Mouse (Mus musculus) liver, embryonic 11.5 days (tissue): ENCODE data around the gene Prcc. TPM values are rescaled to one million over a fixed set of nuclear protein-coding genes. Genes with fewer than 3 reads are reported as not detected.

Experiments used
- ATAC-seq: fragments of 200-750 bp; cut with Nextera tagmentation; replicated peaks from 2 replicates; pipeline ENCODE4 v1.8.0; 2017; ENCODE audit warnings: moderate number of reproducible peaks, mild to moderate bottlenecking, moderate TSS enrichment, moderate library complexity; ENCODE audit not compliant: low FRiP score
- DNase-seq: peaks from one replicate; pipeline ENCODE4 v3.0.0-alpha.2; 2017; ENCODE audit warnings: low spot score
- H3K27ac ChIP-seq: fragments of 300-500 bp; sonication (generic); 2 replicates; pipeline ENCODE4 v1.5.1; 2014; ENCODE audit warnings: mild to moderate bottlenecking, low read depth, low read length, control low read depth
- H3K27me3 ChIP-seq: fragments of 300-500 bp; sonication (generic); replicated peaks from 2 replicates; pipeline ENCODE4 v1.6.1; 2014; ENCODE audit warnings: low read length, mixed read lengths; ENCODE audit not compliant: control insufficient read depth, insufficient read depth
- H3K36me3 ChIP-seq: fragments of 300-500 bp; sonication (generic); 2 replicates; pipeline ENCODE4 v1.6.1; 2014; ENCODE audit warnings: mild to moderate bottlenecking, low read length, moderate library complexity, mixed read lengths; ENCODE audit not compliant: control insufficient read depth, insufficient read depth
- H3K4me1 ChIP-seq: fragments of 300-500 bp; sonication (generic); replicated peaks from 2 replicates; pipeline ENCODE4 v1.6.1; 2014; ENCODE audit warnings: low read length, mixed read lengths; ENCODE audit not compliant: control insufficient read depth, insufficient read depth
- H3K4me2 ChIP-seq: fragments of 300-500 bp; sonication (generic); 2 replicates; pipeline ENCODE4 v1.6.1; 2014; ENCODE audit warnings: mild to moderate bottlenecking, control low read depth, moderate library complexity
- H3K4me3 ChIP-seq: fragments of 300-500 bp; sonication (generic); 2 replicates; pipeline ENCODE4 v1.5.1; 2014; ENCODE audit warnings: low read depth, low read length, control low read depth
- H3K9ac ChIP-seq: fragments of 300-500 bp; sonication (generic); 2 replicates; pipeline ENCODE4 v1.6.1; 2014; ENCODE audit warnings: low read depth, low read length, control low read depth
- H3K9me3 ChIP-seq: fragments of 300-500 bp; sonication (generic); 2 replicates; pipeline ENCODE4 v1.6.1; 2016; ENCODE audit warnings: low read length, inconsistent platforms, mixed read lengths; ENCODE audit not compliant: control insufficient read depth
- WGBS: fragments of 180-500 bp; shearing (Covaris S2); extraction: QIAGEN DNeasy Blood & Tissue Kit; methylation state at CpG from one replicate; pipeline ENCODE4 v1.1.7; 2014; 5-methylcytosine and 5-hydroxymethylcytosine counted together
- polyA plus RNA-seq: library from polyadenylated mRNA; unstranded; fragments of >200 nt; fragmentation: Nextera tagmentation; extraction: Ambion mirVana; gene quantifications from 2 replicates; pipeline ENCODE4 v1.2.1, GENCODE M21; 2014

Gene Prcc
- 15.4 and 15.6 TPM in 2 replicates for polyA plus RNA-seq

DNA sequence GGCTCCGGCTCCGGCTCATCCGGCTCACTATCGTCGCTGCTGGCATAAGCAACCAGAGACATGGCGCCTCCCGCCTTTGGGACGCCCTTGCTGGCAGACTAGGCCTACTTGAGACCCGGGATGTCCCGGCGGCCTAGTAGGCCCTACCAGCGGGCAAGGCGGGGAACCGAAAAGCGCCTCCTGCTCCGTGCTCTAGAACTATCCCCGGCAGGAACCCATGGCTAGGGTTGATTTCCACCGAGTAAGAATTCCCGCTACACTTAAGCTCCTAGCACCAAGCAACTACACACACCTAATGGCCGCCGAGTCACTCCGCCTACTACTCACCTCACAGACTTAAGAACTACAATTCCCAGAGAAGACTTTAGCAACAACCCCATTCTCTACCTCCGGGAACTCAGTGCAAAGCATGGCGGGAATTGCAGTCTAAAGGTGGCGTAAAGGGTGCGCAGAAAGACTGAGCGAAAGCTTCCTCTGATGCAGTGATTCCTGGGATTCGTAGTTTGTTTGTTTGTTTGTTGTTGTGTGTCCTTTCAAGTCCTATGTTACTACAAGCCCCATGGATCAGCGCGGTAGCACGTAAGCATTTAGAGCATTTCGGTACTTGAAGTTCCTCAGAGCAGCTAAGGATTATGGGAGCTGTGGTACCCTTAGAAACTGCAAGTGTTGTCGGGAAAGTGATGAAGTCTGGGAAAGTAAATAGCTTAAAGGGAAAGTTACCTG lies at the start of gene Prcc:
Gene Prcc, minus strand, starts transcription at position 328 of the 723 bp plus-strand sequence.
- DNase-seq = peak; percentile 82
- H3K4me2 ChIP-seq = peak within 1 kb of the TSS; percentile 96
- under 1% methylated on average over 33 of the region's 33 CpGs for WGBS
- peaks cover 4% of the 10 kb centered on the region for H3K36me3 ChIP-seq
- peaks cover 19% of the 10 kb centered on the region for H3K4me1 ChIP-seq
- H3K27me3 ChIP-seq = no peaks in the 10 kb centered on the region
- ATAC-seq = peak; percentile 94
- H3K9me3 ChIP-seq = no peaks in the 10 kb centered on the region; the same call in 1 of the 2 replicates
- peak within 1 kb of the TSS; percentile 95 for H3K9ac ChIP-seq
- H3K4me3 ChIP-seq = peak within 1 kb of the TSS; percentile 94
- peak within 1 kb of the TSS; percentile 88 for H3K27ac ChIP-seq

DNA sequence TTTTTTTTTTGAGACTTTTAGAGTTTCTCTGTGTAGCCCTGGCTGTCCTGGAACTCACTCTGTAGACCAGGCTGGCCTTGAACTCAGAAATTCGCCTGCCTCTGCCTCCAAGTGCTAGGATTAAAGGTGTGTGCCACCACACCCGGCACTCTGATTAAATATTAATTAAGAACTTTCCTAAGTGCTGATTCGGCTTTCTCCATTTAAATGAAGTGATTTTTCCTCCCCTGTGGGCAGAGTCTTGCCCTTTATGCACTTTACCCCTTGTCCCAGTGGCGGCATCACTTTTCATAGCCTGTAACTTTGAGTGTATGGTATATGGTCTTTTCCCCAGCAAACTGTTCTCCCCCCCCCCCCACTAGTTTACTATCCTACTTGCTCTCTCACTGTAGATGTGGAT lies 49.8 kb upstream of the Prcc start:
- Histone ChIP-seq H3K4me2 (no peak overlapping the region), H3K9me3 (no peaks in the 10 kb centered on the region), H3K27ac (no peak overlapping the region), H3K36me3 (peaks cover 45% of the 10 kb centered on the region), H3K4me3 (no peak overlapping the region), H3K9ac (no peak overlapping the region), H3K27me3 (no peaks in the 10 kb centered on the region), H3K4me1 (peaks cover 8% of the 10 kb centered on the region)
- 87% methylated on average over 4 of the region's 4 CpGs for whole genome bisulfite sequencing
- ATAC-seq (no peak), DNase-seq (no peak)

DNA sequence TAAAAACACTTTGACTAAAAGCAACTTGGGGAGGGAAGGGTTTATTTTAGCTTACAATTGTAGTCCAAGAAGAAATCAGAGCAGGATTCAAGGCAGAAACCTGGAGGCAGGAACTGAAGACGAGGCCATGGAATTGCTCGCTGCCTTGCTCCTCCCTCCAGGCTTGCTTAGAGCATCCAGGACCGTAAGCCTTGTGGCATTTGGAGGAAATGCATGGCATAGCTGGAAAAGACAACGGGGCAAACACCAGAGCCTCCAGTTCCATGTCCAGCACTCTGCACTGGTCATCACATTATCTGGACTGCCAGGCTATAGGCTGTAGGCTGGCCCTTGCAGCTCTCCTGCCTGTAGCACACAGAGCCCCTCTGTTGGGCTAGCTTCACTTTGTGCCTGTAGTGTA lies 49.1 kb upstream of the Prcc start:
- Histone ChIP-seq H3K4me3 (no peak overlapping the region), H3K27ac (no peak overlapping the region), H3K4me2 (no peak overlapping the region), H3K9me3 (no peaks in the 10 kb centered on the region), H3K4me1 (peaks cover 8% of the 10 kb centered on the region), H3K9ac (no peak overlapping the region), H3K36me3 (peaks cover 42% of the 10 kb centered on the region), H3K27me3 (no peaks in the 10 kb centered on the region)
- 76% methylated on average over 4 of the region's 4 CpGs for WGBS
- ATAC-seq (no peak), DNase-seq (no peak)

DNA sequence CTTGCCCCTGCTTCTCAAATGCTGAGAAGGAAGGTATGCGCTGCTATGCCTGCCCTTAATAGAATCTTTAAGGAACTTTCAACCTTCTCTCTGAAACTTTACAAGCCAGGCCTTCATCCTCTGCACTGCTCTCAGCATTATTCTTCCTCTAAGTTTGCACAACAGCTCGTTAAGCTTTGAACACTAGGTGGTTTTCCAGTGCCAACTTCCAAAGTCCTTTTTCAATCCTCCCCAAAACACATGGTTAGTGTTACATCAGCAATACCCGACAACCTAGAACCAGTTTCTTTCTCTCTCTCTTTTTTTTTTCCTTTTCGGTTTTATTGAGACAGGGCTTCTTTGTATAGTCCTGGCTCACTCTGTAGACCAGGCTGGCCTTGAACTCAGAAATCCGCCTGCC lies 48.6 kb upstream of the Prcc start:
- WGBS = 83% methylated on average over 5 of the region's 5 CpGs

DNA sequence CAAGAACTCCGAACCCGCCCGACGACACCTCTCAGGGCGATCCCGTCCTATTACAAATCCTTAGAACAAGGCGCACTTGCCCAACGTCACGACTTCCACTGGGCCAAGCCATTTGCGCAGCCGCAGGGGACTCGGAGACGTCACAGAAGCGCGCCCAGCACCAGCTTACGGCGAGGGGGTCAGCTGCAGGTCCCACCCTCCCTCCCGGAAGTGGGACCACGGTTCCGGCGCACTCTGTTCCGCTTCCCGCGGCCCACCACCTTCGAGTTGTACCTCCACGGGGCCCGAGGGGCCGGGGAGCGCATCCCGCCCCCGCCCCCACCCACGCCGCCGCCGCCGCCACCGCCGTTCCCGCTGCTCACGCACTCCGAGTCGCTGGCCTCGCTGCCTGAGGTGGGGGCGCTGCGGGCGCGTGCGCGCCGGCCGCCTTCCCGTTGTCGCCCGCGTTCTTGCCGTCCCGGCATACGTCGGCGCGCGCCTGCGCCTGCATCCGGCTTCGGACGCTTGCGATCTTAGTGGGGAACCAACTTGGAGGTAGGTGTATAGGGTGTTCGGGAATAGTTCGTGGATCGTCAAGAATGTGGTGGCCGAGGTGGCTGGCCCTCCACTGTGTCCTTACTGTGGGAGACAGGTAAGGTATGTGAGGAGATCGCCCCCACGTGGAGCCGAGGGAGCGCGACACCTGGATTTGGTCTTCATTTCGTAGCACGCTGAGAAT lies 44.8 kb upstream of the Prcc start, which contains the start of the genes Isg20l2 and Rrnad1:
Gene Isg20l2, plus strand, starts transcription at position 237 of the 718 bp plus-strand sequence.
Gene Rrnad1, minus strand, starts transcription at position 640 of the 718 bp plus-strand sequence.
- H3K27ac ChIP-seq = peak within 1 kb of the TSS; percentile 76
- H3K36me3 ChIP-seq = peaks cover 21% of the 10 kb centered on the region
- H3K9ac ChIP-seq = peak within 1 kb of the TSS; percentile 78
- H3K9me3 ChIP-seq = no peaks in the 10 kb centered on the region
- peak within 1 kb of the TSS; percentile 88 for H3K4me2 ChIP-seq
- H3K4me3 ChIP-seq = peak within 1 kb of the TSS; percentile 78
- peak; percentile 98 for DNase-seq
- no peaks in the 10 kb centered on the region for H3K27me3 ChIP-seq
- peak; percentile 95 for ATAC-seq
- H3K4me1 ChIP-seq = peaks cover 12% of the 10 kb centered on the region
- WGBS = under 1% methylated on average over 78 of the region's 78 CpGs

More for the DNA sequence above, 48.6 kb upstream of the Prcc start:
- DNase-seq (no peak), ATAC-seq (no peak)
- Histone ChIP-seq H3K4me2 (no peak overlapping the region), H3K4me3 (no peak overlapping the region), H3K27me3 (no peaks in the 10 kb centered on the region), H3K9ac (no peak overlapping the region), H3K27ac (no peak overlapping the region), H3K4me1 (peaks cover 10% of the 10 kb centered on the region), H3K36me3 (peaks cover 39% of the 10 kb centered on the region), H3K9me3 (no peaks in the 10 kb centered on the region)

DNA sequence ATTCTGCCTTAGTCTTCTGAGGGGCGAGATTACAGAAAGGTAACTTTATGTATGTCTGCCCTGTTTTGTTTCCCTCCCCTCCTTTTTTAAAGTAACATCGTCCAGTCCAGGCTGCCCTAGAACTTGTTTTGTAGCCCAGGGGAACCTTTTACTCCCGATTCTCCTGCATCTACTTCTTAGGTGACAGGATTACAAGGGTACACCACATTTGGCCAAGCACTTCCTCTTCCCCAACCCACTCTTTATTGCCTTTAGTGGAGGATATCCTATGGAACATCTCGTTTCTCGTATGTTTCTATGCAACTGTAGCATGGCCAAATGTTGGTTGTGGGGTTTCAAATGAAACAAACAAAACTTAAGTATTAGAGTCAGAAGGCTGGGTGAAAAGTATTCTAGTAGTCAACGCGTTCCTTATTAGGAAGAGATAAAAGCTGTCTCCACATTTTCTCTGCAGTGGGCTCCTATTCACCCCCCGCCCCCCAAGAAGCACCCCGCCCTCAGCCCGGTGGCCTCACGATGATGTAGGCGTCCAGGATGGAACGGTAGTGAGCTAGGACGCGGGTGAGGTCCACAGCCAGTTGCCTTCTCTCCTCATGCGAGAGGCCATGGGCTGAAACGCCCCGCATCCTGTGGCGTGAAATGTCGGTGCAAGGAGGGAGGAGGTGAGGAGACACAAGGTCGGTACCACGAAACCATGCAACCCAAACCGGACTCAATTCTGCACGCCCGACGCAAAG lies 44.1 kb upstream of the Prcc start:
- Histone ChIP-seq H3K4me1 (peaks cover 12% of the 10 kb centered on the region), H3K9me3 (no peaks in the 10 kb centered on the region), H3K27ac (peak overlapping the region; percentile 76), H3K27me3 (no peaks in the 10 kb centered on the region), H3K36me3 (peaks cover 23% of the 10 kb centered on the region), H3K9ac (peak overlapping the region; percentile 78), H3K4me2 (peak overlapping the region; percentile 88), H3K4me3 (peak overlapping the region; percentile 78)
- peak; percentile 63 for ATAC-seq
- no peak for DNase-seq
- 4% methylated on average over 26 of the region's 26 CpGs for whole genome bisulfite sequencing

DNA sequence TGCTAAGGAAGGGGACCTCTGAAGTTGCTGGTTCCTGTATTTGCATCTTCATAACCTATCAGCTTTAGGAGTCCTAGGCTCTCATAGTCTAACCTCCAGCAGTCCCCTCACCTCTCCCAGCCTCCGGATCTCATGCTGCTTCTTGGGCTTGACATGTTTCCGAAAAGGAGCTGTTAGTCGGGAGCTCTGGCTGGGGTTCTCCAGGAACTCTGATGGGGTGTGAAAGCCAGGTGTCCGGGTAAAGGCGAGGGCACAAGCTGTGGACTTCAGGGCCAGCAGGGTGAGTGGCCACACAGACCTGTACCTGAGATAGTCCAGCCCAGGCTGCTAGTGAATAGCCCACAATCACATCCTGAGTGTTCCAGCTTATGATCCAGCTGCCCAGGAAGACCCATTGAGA lies 42.0 kb upstream of the Prcc start:
- no peak overlapping the region for H3K4me2 ChIP-seq
- H3K27me3 ChIP-seq = no peaks in the 10 kb centered on the region
- peaks cover 30% of the 10 kb centered on the region for H3K36me3 ChIP-seq
- no peak overlapping the region for H3K9ac ChIP-seq
- ATAC-seq (no peak), DNase-seq (no peak)
- H3K27ac ChIP-seq = no peak overlapping the region
- no peak overlapping the region for H3K4me3 ChIP-seq
- 89% methylated on average over 5 of the region's 5 CpGs for WGBS
- peaks cover 9% of the 10 kb centered on the region for H3K4me1 ChIP-seq
- H3K9me3 ChIP-seq = no peaks in the 10 kb centered on the region

DNA sequence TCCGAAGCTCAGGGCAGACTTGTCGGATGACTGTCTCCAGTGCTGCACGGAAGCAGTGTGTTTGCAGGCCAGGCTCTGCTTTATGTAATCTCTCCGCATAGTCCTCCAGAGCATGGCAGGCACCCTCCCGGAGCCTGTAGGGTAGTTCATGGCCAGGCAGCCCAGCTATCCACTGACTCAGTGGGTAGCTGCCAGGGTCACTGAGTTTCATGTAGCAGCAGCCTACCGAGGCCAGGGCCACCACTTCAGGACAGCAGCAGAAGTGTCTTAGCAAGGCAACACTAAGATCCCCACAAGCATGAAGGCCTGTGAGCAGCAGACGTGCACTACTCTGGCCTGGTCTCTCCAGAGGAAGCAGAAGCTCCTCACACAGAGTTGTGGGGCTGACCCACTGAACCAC lies 39.6 kb upstream of the Prcc start:
- H3K4me2 ChIP-seq = no peak overlapping the region
- DNase-seq (no peak), ATAC-seq (no peak)
- no peak overlapping the region for H3K9ac ChIP-seq
- WGBS = 92% methylated on average over 7 of the region's 7 CpGs
- H3K36me3 ChIP-seq = peaks cover 35% of the 10 kb centered on the region
- no peaks in the 10 kb centered on the region for H3K9me3 ChIP-seq
- H3K4me1 ChIP-seq = peaks cover 4% of the 10 kb centered on the region; the same call in 1 of the 2 replicates
- H3K27ac ChIP-seq = no peak overlapping the region
- H3K27me3 ChIP-seq = no peaks in the 10 kb centered on the region
- no peak overlapping the region for H3K4me3 ChIP-seq
